Mouse (Mus musculus): ENCODE data around the gene Gdf15.

Gdf15 gene

GRCm38 (mm10) chr8:70657214-70657613, 25.0 kb upstream of the Gdf15 start:
- DNase-seq (ENCODE audit: low spot score in 2 of 2), result no peak

GRCm38 (mm10) chr8:70656193-70656790, 24.0 kb upstream of the Gdf15 start:
- DNase-seq (ENCODE audit: low spot score in 2 of 2), result no peak

- no peak for DNase-seq (ENCODE audit: low spot score in 2 of 2)
Observed at GRCm38 (mm10) chr8:70655469-70655868, 23.2 kb upstream of the Gdf15 start.

GRCm38 (mm10) chr8:70654121-70654520, 21.9 kb upstream of the Gdf15 start:
- DNase-seq (ENCODE audit: low spot score in 2 of 2), result no peak

GRCm38 (mm10) chr8:70653226-70653625, 21.0 kb upstream of the Gdf15 start:
- peak in 1 of 2 experiments; percentile 60 for DNase-seq (ENCODE audit: low spot score in 2 of 2)

- DNase-seq (ENCODE audit: low spot score in 2 of 2), result no peak
Observed at GRCm38 (mm10) chr8:70650351-70650750, 18.1 kb upstream of the Gdf15 start.

GRCm38 (mm10) chr8:70649324-70649723, 17.1 kb upstream of the Gdf15 start:
- DNase-seq (ENCODE audit: low spot score in 2 of 2), result no peak

- DNase-seq (ENCODE audit: low spot score in 2 of 2), result no peak
Observed at GRCm38 (mm10) chr8:70648921-70649320, 16.7 kb upstream of the Gdf15 start.

GRCm38 (mm10) chr8:70648164-70648442, 15.8 kb upstream of the Gdf15 start:
- no peak for DNase-seq (ENCODE audit: low spot score in 2 of 2)

GRCm38 (mm10) chr8:70647343-70648163, 15.3 kb upstream of the Gdf15 start:
- DNase-seq (ENCODE audit: low spot score in 2 of 2), result no peak

GRCm38 (mm10) chr8:70646775-70647174, 14.5 kb upstream of the Gdf15 start:
- DNase-seq (ENCODE audit: low spot score in 2 of 2), result no peak

GRCm38 (mm10) chr8:70646369-70646768, 14.1 kb upstream of the Gdf15 start:
- no peak for DNase-seq (ENCODE audit: low spot score in 2 of 2)

- DNase-seq (ENCODE audit: low spot score in 2 of 2), result no peak
Observed at GRCm38 (mm10) chr8:70645501-70646224, 13.4 kb upstream of the Gdf15 start.

GRCm38 (mm10) chr8:70644065-70644464, 11.8 kb upstream of the Gdf15 start:
- no peak for DNase-seq (ENCODE audit: low spot score in 2 of 2)

- DNase-seq (ENCODE audit: low spot score in 2 of 2), result no peak
Observed at GRCm38 (mm10) chr8:70643019-70643418, 10.8 kb upstream of the Gdf15 start.

- no peak for DNase-seq (ENCODE audit: low spot score in 2 of 2)
Observed at GRCm38 (mm10) chr8:70638752-70639151, 6.5 kb upstream of the Gdf15 start.

- no peak for DNase-seq (ENCODE audit: low spot score in 2 of 2)
Observed at GRCm38 (mm10) chr8:70636838-70637237, 4.6 kb upstream of the Gdf15 start.

GRCm38 (mm10) chr8:70635527-70635926, 3.3 kb upstream of the Gdf15 start:
- DNase-seq (ENCODE audit: low spot score in 2 of 2), result no peak

GRCm38 (mm10) chr8:70634066-70634465, 1.8 kb upstream of the Gdf15 start:
- no peak for DNase-seq (ENCODE audit: low spot score in 2 of 2)

GRCm38 (mm10) chr8:70631436-70631835, 820 bp downstream of the Gdf15 start:
- no peak for DNase-seq (ENCODE audit: low spot score in 2 of 2)

GRCm38 (mm10) chr8:70630532-70631381, 1.5 kb downstream of the Gdf15 start:
- no peak for DNase-seq (ENCODE audit: low spot score in 2 of 2)

All from thymus, postnatal 10 days (tissue).